Mouse (Mus musculus) spleen, postnatal 4 days (tissue): ENCODE data around the gene Gpc5.

Experiments
- DNase-seq, 2 experiments: peaks; one replicate each; pipeline ENCODE4 v3.0.0; 2022; ENCODE audit warnings: low spot score in 2 of 2

Gene Gpc5

DNA sequence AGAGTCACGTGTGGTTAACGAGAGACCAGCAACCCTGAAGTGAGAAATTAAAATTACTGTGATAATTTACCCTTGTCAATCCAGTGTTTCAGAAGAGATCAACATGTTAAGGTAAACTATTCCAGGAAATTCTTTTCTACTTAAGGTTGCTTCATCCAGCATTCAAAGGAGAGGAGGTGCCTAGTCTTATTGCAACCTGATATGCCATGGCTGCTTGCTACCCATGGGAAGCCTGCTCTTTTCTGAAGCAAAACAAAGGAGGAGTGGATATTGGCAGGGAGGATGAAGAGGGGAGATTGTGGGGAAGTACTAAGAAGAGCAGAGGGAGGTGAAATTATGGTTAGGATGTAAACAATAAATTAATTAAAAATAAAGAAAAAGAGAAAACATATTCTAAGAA, 15.5 kb downstream of the Gpc5 start:
- DNase-seq: no peak

DNA sequence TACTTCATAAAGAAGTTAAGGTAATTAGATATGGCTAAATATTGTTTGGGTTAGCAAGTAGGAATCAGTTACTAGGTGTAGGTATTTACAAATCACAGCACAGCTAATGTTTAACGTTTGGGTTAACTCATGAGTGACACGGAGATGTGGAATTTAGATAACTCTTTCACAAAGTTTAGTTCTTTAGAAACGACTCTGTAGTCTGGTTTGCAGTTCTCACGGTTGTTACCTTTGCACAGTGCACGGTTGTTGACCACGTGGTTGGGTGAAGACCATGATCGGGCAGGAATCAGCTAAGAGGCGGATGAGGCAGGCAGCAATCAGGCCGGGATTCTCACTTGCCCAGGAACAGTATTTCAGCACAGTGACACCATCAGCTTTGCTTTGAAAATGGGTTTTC, 26.6 kb downstream of the Gpc5 start:
- DNase-seq: no peak

DNA sequence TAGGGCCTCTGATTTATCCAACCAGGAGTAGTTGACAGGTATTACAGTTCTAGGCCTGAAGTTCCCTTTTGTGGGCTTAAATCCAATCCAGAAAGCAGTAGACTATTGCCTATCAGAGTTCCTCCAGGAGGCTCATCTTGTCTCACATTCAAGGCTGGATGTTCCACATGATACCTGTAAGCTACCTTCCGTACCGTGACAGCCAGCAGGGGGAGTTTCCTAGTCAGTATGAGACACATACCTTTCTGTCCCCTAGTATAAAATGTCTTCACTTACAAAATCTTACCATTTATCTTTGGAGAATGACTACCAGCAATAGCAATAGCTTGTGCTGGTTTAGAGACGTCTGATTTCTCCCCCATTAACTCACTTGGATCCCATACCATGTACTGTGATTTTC, 56.8 kb downstream of the Gpc5 start:
- no peak for DNase-seq

DNA sequence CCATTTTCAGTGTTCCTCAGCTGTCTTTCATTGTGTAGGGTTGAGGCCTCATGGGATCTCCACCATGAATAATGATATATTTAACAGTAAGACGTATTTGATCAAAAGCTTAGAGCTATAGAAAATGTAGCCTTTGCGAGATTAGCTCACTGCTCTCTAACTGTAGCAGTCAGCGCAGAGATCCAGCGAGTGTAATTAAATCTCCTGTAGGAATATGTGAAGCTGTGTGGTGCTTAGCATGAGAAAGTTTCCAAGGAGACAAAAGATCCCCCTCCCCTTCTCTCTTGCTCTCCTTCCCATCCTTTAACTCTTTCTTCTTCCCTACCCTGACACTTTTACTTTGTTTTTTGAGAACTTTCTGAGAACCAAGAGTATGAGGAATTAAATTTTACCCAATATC, 64.6 kb downstream of the Gpc5 start:
- DNase-seq: no peak

- DNase-seq: no peak
Measured at GRCm38 (mm10) chr14:115177322-115177836, 85.4 kb downstream of the Gpc5 start.

DNA sequence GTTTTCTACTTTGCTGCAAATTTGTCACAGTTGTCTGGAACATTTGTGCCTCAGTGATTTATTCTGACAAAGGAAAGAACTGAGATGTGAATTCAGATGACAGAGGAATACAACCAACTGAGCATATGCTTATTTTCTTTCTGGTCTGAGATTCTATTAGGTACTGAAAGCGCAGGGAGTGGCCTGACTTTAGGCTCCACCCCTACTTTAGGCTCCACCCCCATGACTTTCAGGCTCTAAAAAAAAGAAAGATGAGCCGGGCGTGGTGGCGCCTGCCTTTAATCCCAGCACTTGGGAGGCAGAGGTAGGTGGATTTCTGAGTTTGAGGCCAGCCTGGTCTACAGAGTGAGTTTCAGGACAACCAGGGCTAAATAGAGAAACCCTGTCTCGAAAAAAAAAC, 87.9 kb downstream of the Gpc5 start:
- DNase-seq: no peak

GRCm38 (mm10) chr14:115188256-115188655, 96.2 kb downstream of the Gpc5 start:
- DNase-seq: no peak

DNA sequence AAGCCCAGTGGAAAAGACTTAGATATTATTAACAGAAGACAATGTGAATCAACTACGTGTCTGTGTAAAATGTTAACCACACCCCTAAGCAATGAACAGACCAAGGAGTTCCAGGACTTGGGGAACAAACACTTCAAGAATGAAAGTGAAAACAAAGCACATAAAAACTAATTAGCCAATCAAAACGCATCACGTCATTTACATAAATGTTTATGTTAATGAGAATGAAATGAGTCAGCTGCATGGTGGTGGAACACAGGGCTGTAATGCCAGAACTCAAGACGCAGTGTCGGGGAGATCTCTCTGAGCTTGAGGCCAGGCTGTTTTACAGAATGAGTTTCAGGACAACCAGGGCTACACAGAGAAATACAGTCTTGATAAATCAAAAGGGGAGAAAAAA, 136.1 kb downstream of the Gpc5 start:
- DNase-seq: no peak

GRCm38 (mm10) chr14:115236387-115236786, 144.4 kb downstream of the Gpc5 start:
- no peak for DNase-seq

GRCm38 (mm10) chr14:115240621-115241373, 148.8 kb downstream of the Gpc5 start:
- DNase-seq: no peak

DNA sequence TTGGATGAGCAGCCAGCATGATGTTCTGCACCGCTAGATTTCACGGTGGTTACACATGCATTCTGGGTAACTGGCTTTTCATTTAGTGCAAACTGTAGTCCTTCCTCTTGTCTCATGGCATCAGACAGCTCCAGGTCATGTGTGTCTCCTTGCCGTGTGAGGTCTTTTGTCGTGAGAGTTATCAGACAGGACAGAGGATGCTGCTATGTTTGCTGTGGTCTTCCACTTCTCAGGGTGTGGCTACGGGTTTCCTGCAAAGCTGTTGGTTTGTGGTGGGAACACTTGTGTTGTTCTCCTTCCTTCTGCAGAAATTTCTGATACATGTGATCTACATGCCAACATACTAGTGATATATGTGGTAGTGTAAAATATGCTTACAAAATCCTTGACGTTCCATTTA, 158.5 kb downstream of the Gpc5 start:
- no peak for DNase-seq

DNA sequence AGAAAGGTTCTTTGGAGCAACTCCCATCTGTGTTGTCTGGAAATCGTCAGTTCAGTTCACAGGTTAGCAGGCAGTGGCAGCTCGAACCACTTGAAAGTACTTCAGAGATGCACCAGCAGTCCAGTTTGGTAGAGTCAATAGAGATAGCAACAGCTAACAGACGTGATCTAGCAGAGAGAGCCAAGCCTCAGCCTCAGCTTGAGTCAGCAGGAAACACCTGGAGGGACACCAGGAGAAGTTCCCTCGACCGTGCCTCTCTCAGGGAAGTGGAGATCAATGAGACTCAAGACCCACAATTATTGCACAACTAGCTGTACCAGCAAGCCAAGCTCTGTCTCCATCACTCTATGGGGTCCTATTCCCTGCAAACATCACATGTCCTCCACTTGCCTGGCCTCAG, 159.8 kb downstream of the Gpc5 start:
- DNase-seq: no peak

GRCm38 (mm10) chr14:115253155-115253554, 161.1 kb downstream of the Gpc5 start:
- DNase-seq: no peak

DNA sequence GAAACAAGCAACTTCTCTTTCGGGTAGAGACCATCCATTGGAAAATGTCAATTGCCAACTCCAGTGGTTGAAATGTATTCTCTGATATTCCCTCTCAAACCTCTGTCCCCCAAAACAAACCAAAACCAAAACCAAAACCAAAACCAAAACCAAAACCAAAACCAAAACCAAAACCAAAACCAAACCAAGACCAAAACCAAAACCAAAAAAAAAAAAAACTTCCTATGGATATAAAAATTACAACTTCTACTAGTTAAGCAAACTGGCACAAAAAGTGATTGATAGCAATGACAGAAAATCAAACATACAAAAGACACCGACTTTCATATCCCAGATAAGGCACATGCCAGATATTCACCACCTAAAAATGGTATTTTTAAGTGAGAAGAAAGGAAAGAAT, 161.7 kb downstream of the Gpc5 start:
- no peak for DNase-seq

- DNase-seq: no peak
Measured at GRCm38 (mm10) chr14:115269703-115270402, 177.8 kb downstream of the Gpc5 start.

GRCm38 (mm10) chr14:115270445-115270844, 178.4 kb downstream of the Gpc5 start:
- no peak for DNase-seq

- DNase-seq: no peak
Measured at GRCm38 (mm10) chr14:115282782-115283181, 190.8 kb downstream of the Gpc5 start.

DNA sequence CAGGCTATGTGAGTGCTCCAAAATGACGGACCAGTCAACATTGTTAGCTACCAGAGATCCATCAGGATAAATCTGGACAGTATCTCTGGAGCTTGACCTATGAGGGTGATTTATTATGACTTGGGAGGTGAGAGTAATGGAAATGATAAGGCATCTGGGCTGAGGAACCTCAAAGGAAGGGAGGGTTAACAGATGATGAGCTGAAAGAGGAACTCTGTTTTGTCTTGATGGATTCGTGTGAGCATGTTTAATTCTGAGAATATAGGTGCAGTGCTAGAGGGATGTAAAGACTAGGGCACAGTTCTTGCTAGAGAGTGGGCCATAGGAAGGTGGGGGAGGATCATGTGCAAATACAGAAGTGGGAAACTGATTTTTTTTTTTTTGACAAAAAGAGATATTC, 232.2 kb downstream of the Gpc5 start:
- DNase-seq: no peak

- no peak for DNase-seq
Measured at GRCm38 (mm10) chr14:115326426-115326825, 234.4 kb downstream of the Gpc5 start.

GRCm38 (mm10) chr14:115339084-115339483, 247.1 kb downstream of the Gpc5 start:
- no peak for DNase-seq

DNA sequence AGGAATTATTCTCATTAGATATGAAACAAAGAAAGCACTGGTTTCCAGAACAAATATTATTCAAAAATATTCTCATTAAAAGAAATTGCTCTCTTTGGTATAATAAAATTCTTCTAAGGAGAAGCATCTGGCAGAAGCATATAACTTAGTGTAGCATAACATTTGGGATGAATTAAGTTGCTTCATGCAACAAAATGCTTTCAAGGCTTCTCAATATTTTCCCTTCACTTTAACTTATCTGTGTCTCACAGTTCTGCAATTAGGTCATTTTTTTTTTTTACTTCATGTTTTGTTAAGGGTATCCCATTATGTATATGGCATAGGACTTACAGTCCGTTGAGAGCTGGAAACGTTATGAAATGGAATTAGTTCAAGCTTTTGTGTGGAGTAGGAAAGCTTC, 250.6 kb downstream of the Gpc5 start:
- no peak for DNase-seq

- no peak for DNase-seq
Measured at GRCm38 (mm10) chr14:115349448-115349847, 257.4 kb downstream of the Gpc5 start.

- no peak for DNase-seq
Measured at GRCm38 (mm10) chr14:115365320-115365935, 273.4 kb downstream of the Gpc5 start.
